Mouse (Mus musculus) heart, adult 18-20 months (tissue): Measurements from ENCODE around the gene Tmed1. TPM values are rescaled to one million over a fixed set of nuclear protein-coding genes. Genes with fewer than 3 reads are reported as not detected.
"Not testable (repeated sequence)": the region's sequence is repeated elsewhere in the genome, so short reads cannot be mapped to it uniquely, and the experiment has no call there.

Experiments
- DNase-seq, 2 experiments: peaks; one replicate each; pipeline ENCODE4 v3.0.0; 2021 to 2022; ENCODE audit warnings: mixed read lengths in 1 of 2
- microRNA-seq, 2 experiments: library from miRNA; unstranded; fragments of <30 nt; microRNA quantifications; one replicate each; pipeline ENCODE4 v1.2.0; 2022
- total RNA-seq, 2 experiments: library from RNA; stranded (reverse); gene quantifications; 2 replicates each; pipeline ENCODE4 v1.2.3; 2021

Gene Tmed1
- total RNA-seq, 2 experiments from 2014 or later = 45.3 to 50.9 TPM

- no peak for DNase-seq
These were observed 37.1 kb downstream of the Tmed1 start for GRCm38 (mm10) chr9:21472913-21473312.

- peak; percentile 52 to 80 for DNase-seq
These were observed 40.7 kb downstream of the Tmed1 start for GRCm38 (mm10) chr9:21469032-21470024.

DNA sequence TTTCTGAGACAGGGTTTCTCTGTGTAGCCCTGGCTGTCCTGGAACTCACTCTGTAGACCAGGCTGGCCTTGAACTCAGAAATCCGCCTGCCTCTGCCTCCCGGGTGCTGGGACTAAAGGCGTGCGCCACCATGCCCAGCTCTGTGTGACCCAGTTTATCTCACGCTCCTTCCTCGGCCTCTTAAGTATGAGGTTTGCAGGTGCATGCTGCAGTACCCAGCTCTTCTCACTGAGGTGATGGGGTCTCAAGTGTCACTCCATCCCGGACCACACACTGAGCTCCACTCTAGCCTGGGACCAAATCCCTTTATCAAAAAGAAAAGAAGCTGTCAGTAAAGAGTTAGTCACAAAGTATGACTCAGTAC is 45.5 kb downstream of the Tmed1 start:
- not testable (repeated sequence) for DNase-seq

DNA sequence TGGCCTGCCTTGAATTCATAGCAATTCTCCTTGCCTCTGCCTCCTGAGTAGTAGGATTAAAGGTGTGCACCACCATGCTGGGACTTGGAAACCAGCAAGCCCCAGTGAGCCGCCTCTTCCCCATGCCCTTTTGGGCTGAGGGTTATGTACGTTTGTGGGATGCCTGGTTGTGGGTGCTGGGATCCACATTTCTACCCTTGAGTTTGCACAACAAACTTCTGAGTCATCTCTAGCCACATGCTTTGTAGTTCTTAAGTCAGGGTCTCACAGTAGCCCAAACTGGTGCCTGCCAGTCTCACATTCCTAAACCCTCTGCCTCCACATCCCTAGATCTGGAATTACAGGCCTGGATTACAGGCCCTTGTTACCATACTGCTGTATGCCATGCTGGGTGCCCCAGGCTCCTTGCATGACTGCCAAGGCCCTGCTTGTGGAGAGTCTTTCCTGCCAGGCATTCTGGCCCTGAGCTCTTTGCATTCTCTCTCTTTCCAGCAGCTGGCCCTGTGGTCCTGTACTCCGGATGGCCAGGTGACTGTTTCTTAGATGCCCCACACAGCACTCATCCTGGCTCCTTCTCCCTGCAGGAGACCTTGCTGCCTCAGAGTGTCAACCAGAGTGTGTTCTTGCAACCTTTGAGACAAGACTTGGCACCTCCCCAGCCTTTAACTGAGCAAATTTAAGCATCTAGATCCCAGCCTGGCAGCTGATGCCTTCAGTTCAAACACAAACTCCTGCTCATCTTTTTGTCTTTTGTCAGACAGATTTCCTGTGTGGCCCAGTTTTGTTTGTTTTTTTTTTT is 46.1 kb downstream of the Tmed1 start:
- no peak for DNase-seq

DNA sequence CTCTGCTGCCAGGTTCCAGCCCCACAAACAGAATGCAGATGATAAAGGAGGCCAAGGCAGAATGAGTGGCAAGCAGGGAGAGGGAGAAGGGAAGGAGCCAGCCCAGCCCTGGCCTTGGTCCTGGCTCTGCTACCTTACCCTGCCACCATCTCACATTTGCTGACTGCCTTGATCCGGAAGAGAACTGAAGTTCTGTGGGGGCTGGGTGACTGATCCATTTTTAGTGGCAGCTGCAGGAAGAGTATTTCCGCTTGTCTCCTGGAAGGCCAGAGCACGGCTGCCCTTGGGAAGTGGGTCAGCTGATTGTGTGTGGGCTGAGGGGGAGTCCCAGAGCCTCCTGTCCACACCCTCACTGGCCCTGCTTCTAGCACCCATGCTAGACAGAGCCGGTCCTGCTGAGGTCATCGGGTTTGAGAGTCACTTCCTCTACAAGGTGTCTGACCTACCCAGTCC is 46.9 kb downstream of the Tmed1 start:
- DNase-seq = peak; percentile 79 to 92

DNA sequence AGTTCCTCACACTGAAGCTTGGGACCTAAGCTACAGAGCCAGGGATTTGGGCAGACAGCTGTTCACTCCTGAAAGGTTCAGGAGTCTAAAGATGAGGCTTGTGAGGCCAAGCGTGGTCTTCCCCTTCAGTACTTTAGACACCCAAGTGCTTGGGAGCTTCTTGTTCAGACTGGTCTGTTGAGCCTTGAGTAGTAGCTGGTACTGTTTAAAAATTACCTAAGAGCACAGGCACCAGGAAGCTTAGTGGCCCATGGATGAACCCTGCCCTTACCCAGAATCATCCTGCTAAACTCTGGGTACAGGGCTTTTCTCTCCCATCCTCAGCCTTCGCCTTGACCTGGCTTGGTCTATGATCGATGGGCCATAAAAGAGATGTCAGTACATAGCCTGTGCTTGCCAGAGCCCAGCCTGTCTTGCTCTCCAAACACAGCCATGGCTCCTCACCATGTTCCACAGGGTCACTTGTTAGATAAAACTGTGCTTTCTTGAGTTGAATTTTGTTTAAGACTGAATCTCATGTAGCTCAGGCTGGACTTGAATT is 49.6 kb downstream of the Tmed1 start:
- no peak for DNase-seq

DNA sequence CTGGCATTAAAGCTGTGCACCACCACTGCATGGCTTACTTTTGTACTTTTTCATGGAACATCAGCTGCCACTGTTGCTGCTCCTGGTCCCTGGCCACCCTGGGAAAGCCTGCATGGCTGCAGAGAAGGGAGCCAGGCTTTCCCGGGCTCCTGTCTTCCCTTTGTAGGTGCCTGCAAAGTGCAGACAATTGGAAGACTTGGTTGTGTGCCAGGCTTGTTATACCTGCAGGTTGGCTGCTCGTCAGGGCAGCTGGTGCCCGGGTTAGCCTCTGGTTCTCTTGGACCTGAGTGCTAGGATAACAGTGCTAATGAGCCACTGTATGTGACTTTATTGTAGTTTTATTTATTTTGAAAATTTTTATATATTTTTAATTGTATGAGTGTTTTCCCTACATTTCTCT is 51.2 kb downstream of the Tmed1 start:
- no peak for DNase-seq

Small RNAs within 50 kb of the gene (microRNA-seq; reads per million reads assigned to microRNA genes)
- gene Mir199a-1 = 0 to 0.81 reads per million in 2 experiments

Other genes with a start within 250 kb of the Tmed1 start
- 100 to 1,000 TPM in 1 of 2 experiments, 10 to 100 TPM in 1; 82.0 to 101 TPM for gene Atg4d, start 245.0 kb downstream of the Tmed1 start, total RNA-seq
- 10 to 100 TPM; 10.6 to 17.2 TPM for gene Kri1, start 222.3 kb downstream of the Tmed1 start, total RNA-seq
- 10 to 100 TPM; 14.3 to 15.9 TPM for gene Cdkn2d, start 218.8 kb downstream of the Tmed1 start, total RNA-seq
- not detected for gene Ap1m2, start 197.9 kb downstream of the Tmed1 start, total RNA-seq
- gene Slc44a2, start 189.6 kb downstream of the Tmed1 start, total RNA-seq = 10 to 100 TPM; 74.0 to 81.4 TPM
- 10 to 100 TPM; 25.2 to 28.5 TPM for gene Ilf3, start 142.4 kb downstream of the Tmed1 start, total RNA-seq
- gene Qtrt1, start 98.4 kb downstream of the Tmed1 start, total RNA-seq = 10 to 100 TPM in 1 of 2 experiments, 1 to 10 TPM in 1; 7.7 to 11.3 TPM
- gene Dnm2, start 85.3 kb downstream of the Tmed1 start, total RNA-seq = 10 to 100 TPM; 58.1 to 65.1 TPM
- gene AB124611, start 15.9 kb upstream of the Tmed1 start, total RNA-seq = 1 to 10 TPM; 1.2 to 2.9 TPM
- gene Carm1, start 36.6 kb upstream of the Tmed1 start, total RNA-seq = 10 to 100 TPM; 57.7 to 61.2 TPM
- gene Timm29, start 82.5 kb upstream of the Tmed1 start, total RNA-seq = 10 to 100 TPM; 62.0 to 62.2 TPM
- 1 to 10 TPM; 4.8 to 7.6 TPM for gene Yipf2, start 82.6 kb upstream of the Tmed1 start, total RNA-seq
- 10 to 100 TPM; 45.7 to 50.8 TPM for gene Smarca4, start 105.9 kb upstream of the Tmed1 start, total RNA-seq
- 1 to 10 TPM; 1.9 to 2.4 TPM for gene Ldlr, start 213.2 kb upstream of the Tmed1 start, total RNA-seq